ENCODE assay signal across 7 mouse cellular contexts in genomic region chr5:103817754-103818153, GRCm38 (mm10).
DNase-seq lines count a peak whose midpoint lies in the region; ATAC-seq lines count a peak whose summit lies in the region.

No protein-coding gene starts in this region.

- peak; percentile 89 for ATAC-seq in common myeloid progenitor, adult 5-6 weeks (replicated peaks; ENCODE audit: low read depth, poor library complexity, severe bottlenecking)
- ATAC-seq in inflammation-experienced regulatory T-cells, adult 6 months, result peak; percentile 80

- DNase-seq in adrenal gland, adult (ENCODE audit: inconsistent age in 2 of 2, low spot score in 1 of 2), result peak; percentile 85 to 96
- DNase-seq in gastrocnemius, postnatal 10 days, result peak; percentile 70
- DNase-seq in left cerebral cortex, postnatal 14 days (ENCODE audit: low spot score in 2 of 2), result peak; percentile 72 to 82
- DNase-seq in mesoderm, embryonic 11.5 days (ENCODE audit: low read depth, low spot score), result peak; percentile 85
- DNase-seq in right cerebral cortex, postnatal 25 days, result peak; percentile 63

- intact Hi-C loops in left cerebral cortex, postnatal 14 days (cut with DNase I), result loop anchor here (5.0 to 10.0 kb wide), 3 partner anchors 65 to 463 kb away; partner anchors contain the start of gene Aff1

Comparison
In these comparisons a context has a peak if more than half of its experiments do, and no peak if none do; other contexts are left out.
1. Peak in every context shown above with its lines: DNase-seq and ATAC-seq.